Mouse (Mus musculus) mammary gland, adult 2 months (tissue): Measurements from ENCODE around the gene Bco2. TPM values are rescaled to one million over a fixed set of nuclear protein-coding genes. Genes with fewer than 3 reads are reported as not detected.

ENCODE experiments used
- polyA plus RNA-seq: library from polyadenylated mRNA; depleted of rRNA; stranded (reverse); fragments of >200 nt; gene quantifications from 2 replicates; pipeline ENCODE4 v1.2.3, GENCODE M21; 2012; ENCODE audit warnings: low replicate concordance; rRNA removed

Bco2 gene
- 0.41 and 1.1 TPM in 2 replicates for polyA plus RNA-seq

DNA sequence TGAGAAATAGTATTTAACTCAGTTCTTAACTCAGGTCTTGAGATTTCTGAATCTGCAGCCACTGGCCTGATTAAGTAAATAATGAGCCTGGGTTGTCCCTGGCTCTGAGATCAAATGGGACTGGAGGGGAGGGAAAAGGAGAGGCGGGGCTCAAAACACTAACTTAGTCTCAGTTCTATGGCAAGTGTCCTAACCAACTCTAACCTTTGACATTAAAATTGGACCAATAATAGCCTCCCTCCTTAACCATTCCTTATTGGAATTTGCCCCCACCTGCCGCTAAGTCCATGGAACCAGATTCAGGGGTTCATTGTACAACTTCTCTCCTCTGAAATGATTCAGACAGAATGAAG lies at the start of gene Bco2:
Gene Bco2, minus strand, starts transcription at position 88 of the 353 bp plus-strand sequence.

DNA sequence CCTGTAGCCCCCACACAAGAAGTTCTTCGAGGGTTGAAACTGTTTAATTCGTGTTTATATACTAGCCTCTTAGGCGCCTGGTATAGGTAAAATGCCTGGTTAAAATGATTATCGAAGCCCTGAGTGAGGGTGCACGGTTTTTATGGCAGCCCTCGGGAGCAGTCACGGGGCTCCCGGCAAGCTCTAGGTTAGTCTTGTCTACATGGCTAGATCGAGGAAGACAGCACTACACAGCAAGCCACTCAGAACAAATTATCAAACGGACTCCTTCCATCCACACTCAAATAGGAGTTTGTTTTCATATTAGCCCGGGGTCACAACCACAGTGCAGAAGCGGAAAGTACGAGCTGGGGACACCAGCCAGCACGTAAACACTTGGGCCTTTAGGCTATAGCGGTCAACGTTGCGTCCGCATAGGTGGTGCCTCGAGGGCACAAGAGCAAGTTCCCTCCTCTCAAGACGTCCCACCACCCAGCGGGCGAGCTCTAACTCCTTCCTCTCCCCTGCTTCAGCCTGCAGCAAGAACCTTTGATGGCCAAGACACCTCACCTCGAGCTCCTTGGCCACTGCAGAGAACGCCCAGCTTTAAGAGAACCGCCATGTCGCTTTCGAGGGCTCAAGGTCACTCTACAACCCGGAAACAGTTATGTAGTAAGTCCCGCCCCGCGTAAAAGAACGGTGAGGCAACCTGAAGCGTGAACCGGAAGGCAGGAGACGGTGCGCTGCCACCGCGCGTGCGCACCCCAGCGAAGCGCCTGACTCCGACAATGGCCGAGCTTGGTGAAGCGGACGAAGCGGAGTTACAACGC lies 48.4 kb upstream of the Bco2 start, which contains the start of the genes Sdhd and Timm8b:
Gene Sdhd, minus strand, starts transcription at position 624 of the 809 bp plus-strand sequence.
Gene Timm8b, plus strand, starts transcription at position 722 of the 809 bp plus-strand sequence.

DNA sequence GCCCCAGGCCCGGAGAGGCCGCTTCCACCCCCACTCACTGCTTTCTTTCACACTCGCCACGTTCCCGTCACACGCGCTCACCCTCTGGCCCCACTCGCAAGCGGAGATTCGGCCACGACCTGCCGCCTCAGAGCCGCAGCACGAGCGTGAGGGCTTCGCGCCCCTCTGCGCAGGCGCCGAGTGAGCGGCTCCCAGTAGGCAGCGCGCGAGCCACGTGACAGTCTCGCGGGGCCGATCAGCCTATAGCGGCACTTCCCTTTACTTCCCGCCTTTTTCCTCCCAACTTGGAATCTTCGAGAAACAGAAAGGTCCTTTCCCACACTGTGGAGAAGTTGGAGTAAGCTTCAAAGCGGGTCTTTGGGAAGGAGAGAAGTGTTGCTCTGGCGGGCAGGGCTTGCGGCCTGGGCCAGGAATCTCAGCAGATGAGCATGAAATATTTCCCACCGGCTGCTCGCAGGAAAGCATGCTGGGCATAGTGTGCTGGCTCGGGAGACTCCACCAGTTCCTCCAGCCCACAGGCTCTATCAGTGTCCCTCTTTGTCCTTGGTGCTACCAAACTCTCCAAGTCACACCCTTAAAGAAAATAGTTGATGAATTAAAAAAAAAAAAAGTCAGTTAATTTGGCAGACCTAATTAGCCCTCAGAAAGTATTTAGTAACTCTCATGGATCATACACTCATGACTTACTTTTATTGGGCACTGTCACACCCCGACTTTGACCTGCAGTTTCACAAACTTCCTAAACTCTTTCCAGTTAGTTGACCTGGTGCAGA lies 6.3 kb upstream of the Bco2 start, which contains the start of gene Tex12:
Gene Tex12, minus strand, starts transcription at position 181 of the 773 bp plus-strand sequence.

DNA sequence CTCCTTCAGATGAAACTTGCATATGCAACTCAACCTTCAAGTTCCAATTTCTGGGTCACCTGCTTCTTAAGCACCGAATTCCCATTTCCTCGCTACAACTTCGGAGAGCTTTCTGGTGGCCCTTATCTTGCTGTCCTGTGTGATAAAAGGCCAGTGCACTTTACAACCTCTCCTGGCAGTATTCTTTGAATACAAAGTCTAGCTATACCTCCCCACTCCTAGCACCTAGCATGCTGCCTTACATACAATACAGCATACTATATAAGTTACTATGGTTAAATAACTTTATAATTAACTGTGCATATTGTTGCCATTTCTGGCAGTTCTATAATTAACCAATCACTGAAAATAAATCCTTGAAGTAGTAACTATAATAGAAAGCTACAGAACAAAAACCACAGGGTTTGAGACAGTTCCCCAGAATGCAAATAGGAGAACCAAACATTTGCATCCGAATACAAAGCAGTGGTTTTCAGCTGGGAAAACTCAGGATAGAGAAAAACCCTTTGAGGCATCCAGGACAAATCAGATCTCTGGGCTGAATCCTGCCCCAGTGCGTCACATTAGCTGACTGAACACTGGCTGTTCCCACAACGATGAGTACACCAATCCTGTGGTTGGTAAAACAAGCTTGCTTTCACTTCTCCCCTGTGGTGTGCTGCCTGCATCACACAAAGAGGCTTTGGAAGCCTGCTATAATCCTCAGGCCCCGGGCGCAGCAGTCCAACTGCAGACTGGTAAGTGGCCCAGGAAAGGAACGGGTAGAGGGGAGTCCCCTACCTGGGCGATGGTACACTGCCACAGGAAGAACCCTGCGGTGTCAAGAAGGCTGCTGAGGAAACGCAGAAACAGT lies 514 bp downstream of the Bco2 start, which contains the start of gene Il18:
Gene Il18, plus strand, starts transcription at position 587 of the 853 bp plus-strand sequence.

DNA sequence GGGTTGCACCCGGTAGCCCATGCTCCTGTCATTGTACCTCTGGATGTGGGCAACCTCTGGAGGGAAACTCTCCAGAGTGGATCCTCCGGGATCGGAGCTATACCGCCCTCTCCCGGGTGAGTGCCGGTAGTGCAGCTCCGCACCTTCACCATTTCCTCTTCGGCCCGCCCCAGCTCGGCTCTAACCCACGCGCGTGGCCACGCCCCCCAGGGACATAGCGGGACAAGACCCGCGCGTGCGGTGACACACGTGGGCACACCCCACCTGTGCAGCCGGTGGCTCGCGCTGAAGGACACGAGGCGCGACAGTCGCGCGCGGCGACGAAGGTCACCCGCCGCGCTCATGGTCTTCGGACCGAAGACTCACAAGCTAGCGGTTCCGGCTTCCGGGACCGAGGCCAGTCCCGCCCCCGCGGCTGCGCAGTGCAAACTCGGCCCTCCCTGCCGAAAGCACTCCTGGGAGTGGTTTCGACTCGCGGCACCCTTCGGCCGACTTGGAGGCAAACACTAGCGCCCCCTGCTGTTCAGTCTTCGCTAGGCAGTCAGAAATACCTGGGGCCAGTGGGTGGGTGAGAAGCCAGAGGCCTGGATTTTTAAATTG lies 26.6 kb downstream of the Bco2 start, which contains the start of gene Pts:
Gene Pts, minus strand, starts transcription at position 432 of the 600 bp plus-strand sequence.

DNA sequence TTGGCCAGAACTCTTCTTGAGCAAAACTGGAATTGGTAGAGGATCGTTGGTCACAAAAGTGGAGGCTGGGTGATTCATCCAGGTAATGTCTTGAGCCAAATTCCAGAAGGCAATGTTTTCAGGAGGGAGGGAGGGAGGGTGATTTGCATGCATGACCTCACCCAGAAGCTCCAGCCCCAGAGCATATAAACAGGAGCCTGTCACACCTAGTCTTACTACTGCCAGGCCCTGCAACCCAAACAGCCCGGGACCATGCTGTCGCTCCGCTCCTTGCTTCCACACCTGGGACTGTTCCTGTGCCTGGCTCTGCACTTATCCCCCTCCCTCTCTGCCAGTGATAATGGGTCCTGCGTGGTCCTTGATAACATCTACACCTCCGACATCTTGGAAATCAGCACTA lies 60.7 kb downstream of the Bco2 start, which contains the start of gene Plet1:
Gene Plet1, plus strand, starts transcription at position 215 of the 400 bp plus-strand sequence.

Other genes with a start within 250 kb of the Bco2 start
- gene Rpl10-ps3, start 210.2 kb downstream of the Bco2 start, polyA plus RNA-seq = 46.1 and 184 TPM in 2 replicates
- gene Plet1, start 60.7 kb downstream of the Bco2 start, polyA plus RNA-seq = 23.0 and 52.4 TPM in 2 replicates
- 41.4 and 42.1 TPM in 2 replicates for gene Pts, start 26.5 kb downstream of the Bco2 start, polyA plus RNA-seq
- 6.0 and 6.4 TPM in 2 replicates for gene Il18, start 354 bp downstream of the Bco2 start, polyA plus RNA-seq
- not detected in 2 replicates for gene Tex12, start 6.1 kb upstream of the Bco2 start, polyA plus RNA-seq
- 195 and 408 TPM in 2 replicates for gene Sdhd, start 48.6 kb upstream of the Bco2 start, polyA plus RNA-seq
- gene Timm8b, start 48.7 kb upstream of the Bco2 start, polyA plus RNA-seq = 107 and 163 TPM in 2 replicates
- gene Pih1d2, start 62.1 kb upstream of the Bco2 start, polyA plus RNA-seq = 0.35 and 0.47 TPM in 2 replicates
- 5.4 and 6.1 TPM in 2 replicates for gene Nkapd1, start 62.3 kb upstream of the Bco2 start, polyA plus RNA-seq
- gene Dlat, start 104.6 kb upstream of the Bco2 start, polyA plus RNA-seq = 41.2 and 97.6 TPM in 2 replicates
- gene Dixdc1, start 184.3 kb upstream of the Bco2 start, polyA plus RNA-seq = 3.7 and 6.5 TPM in 2 replicates
- 3.3 and 8.8 TPM in 2 replicates for gene 2310030G06Rik, start 191.4 kb upstream of the Bco2 start, polyA plus RNA-seq
- gene Cryab, start 196.1 kb upstream of the Bco2 start, polyA plus RNA-seq = 134 and 432 TPM in 2 replicates
- 20.9 and 62.5 TPM in 2 replicates for gene Hspb2, start 197.2 kb upstream of the Bco2 start, polyA plus RNA-seq
- 3.0 and 4.3 TPM in 2 replicates for gene Fdxacb1, start 213.1 kb upstream of the Bco2 start, polyA plus RNA-seq
- gene Alg9, start 219.8 kb upstream of the Bco2 start, polyA plus RNA-seq = 26.1 and 38.1 TPM in 2 replicates
- gene 1110032A03Rik, start 220.3 kb upstream of the Bco2 start, polyA plus RNA-seq = 50.6 and 118 TPM in 2 replicates